Mouse (Mus musculus): ENCODE results near the gene Dpm3. TPM values are rescaled to one million over a fixed set of nuclear protein-coding genes. Genes with fewer than 3 reads are reported as not detected.

Gene Dpm3
- total and polyA plus RNA-seq, 3 experiments: 237 to 271 TPM; not detected in 1

- peaks cover 0 to 14% of the 10 kb centered on the region in 2 experiments; a peak in 2 of 4 replicates for H3K36me3 ChIP-seq (ENCODE audit: control insufficient read depth in 1 of 2, insufficient read depth in 2 of 2, low read length in 2 of 2)
- no peaks in the 10 kb centered on the region for H3K27me3 ChIP-seq (ENCODE audit: control insufficient read depth in 1 of 2, insufficient read depth in 2 of 2, low read length in 2 of 2)
- H3K4me3 ChIP-seq (ENCODE audit: control insufficient read depth in 1 of 2, insufficient read depth in 1 of 2, low read depth in 2 of 2, low read length in 2 of 2): no peak overlapping the region
- no peak overlapping the region for H3K9ac ChIP-seq (ENCODE audit: control insufficient read depth, low read depth, low read length, poor library complexity, severe bottlenecking)
- DNase-seq (ENCODE audit: low read depth, low spot score): no peak
- no peak overlapping the region for H3K27ac ChIP-seq (ENCODE audit: control insufficient read depth, low read depth, low read length)
- H3K4me1 ChIP-seq (ENCODE audit: control insufficient read depth in 1 of 2, insufficient read depth in 2 of 2, low read length in 2 of 2): peaks cover 7 to 26% of the 10 kb centered on the region in 2 experiments
- H3K9me3 ChIP-seq (replicated peaks; ENCODE audit: insufficient read depth, low read length): no peaks in the 10 kb centered on the region
- H3K79me2 ChIP-seq (ENCODE audit: control insufficient read depth, insufficient read depth, low read length, poor library complexity): no peaks in the 10 kb centered on the region
- TF ChIP-seq POLR2AphosphoS2 (IDR thresholded peaks at IDR 0.05; ENCODE audit: low read length) (no peak), TAL1 (IDR thresholded peaks at IDR 0.05; ENCODE audit: low read length) (no peak), ETS1 (IDR thresholded peaks at IDR 0.05; ENCODE audit: low read depth, low read length) (no peak), NELFE (IDR thresholded peaks at IDR 0.05; ENCODE audit: low read depth, low read length) (no peak), EP300 (IDR thresholded peaks at IDR 0.05; ENCODE audit: low read depth in 1 of 2, low read length in 2 of 2) (no peak), MXI1 (IDR thresholded peaks at IDR 0.05; ENCODE audit: low read depth, low read length) (no peak), SIN3A (IDR thresholded peaks at IDR 0.05; ENCODE audit: low read length) (no peak), RCOR1 (IDR thresholded peaks at IDR 0.05; ENCODE audit: low read depth, low read length) (no peak), TCF12 (IDR thresholded peaks at IDR 0.05; ENCODE audit: low read depth, low read length) (no peak), MEF2A (IDR thresholded peaks at IDR 0.05; ENCODE audit: extremely low read depth, insufficient replicate concordance, low read depth, low read length, poor library complexity, severe bottlenecking) (no peak), UBTF (IDR thresholded peaks at IDR 0.05; ENCODE audit: borderline replicate concordance, insufficient read depth, low read depth, low read length) (no peak), POLR2A (IDR thresholded peaks at IDR 0.05; ENCODE audit: control insufficient read depth in 1 of 2, insufficient read depth in 1 of 2, low read depth in 1 of 2, low read length in 2 of 2, poor library complexity in 1 of 2) (no peak), GABPA (IDR thresholded peaks at IDR 0.05; ENCODE audit: low read depth, low read length) (no peak), KAT2A (conservative IDR thresholded peaks at IDR 0.05; ENCODE audit: low read depth, low read length) (no peak), MYB (IDR thresholded peaks at IDR 0.05; ENCODE audit: low read depth, low read length) (no peak), ZKSCAN1 (IDR thresholded peaks at IDR 0.05; ENCODE audit: low read depth, low read length) (no peak), SMC3 (IDR thresholded peaks at IDR 0.05; ENCODE audit: low read depth, low read length) (no peak), ZC3H11A (IDR thresholded peaks at IDR 0.05; ENCODE audit: low read depth, low read length) (no peak), ELF1 (IDR thresholded peaks at IDR 0.05; ENCODE audit: low read depth, low read length) (no peak)
Measured at GRCm38 (mm10) chr3:89231345-89231744, 27.8 kb upstream of the Dpm3 start.

- Histone ChIP-seq H3K79me2 (ENCODE audit: control insufficient read depth, insufficient read depth, low read length, poor library complexity) (no peaks in the 10 kb centered on the region), H3K4me3 (ENCODE audit: control insufficient read depth in 1 of 2, insufficient read depth in 1 of 2, low read depth in 2 of 2, low read length in 2 of 2) (no peak overlapping the region), H3K4me1 (ENCODE audit: control insufficient read depth in 1 of 2, insufficient read depth in 2 of 2, low read length in 2 of 2) (peaks cover 7 to 26% of the 10 kb centered on the region in 2 experiments), H3K9me3 (replicated peaks; ENCODE audit: insufficient read depth, low read length) (no peaks in the 10 kb centered on the region), H3K27me3 (ENCODE audit: control insufficient read depth in 1 of 2, insufficient read depth in 2 of 2, low read length in 2 of 2) (no peaks in the 10 kb centered on the region), H3K36me3 (ENCODE audit: control insufficient read depth in 1 of 2, insufficient read depth in 2 of 2, low read length in 2 of 2) (peaks cover 0 to 14% of the 10 kb centered on the region in 2 experiments; a peak in 2 of 4 replicates), H3K27ac (ENCODE audit: control insufficient read depth, low read depth, low read length) (no peak overlapping the region), H3K9ac (ENCODE audit: control insufficient read depth, low read depth, low read length, poor library complexity, severe bottlenecking) (no peak overlapping the region)
- TF ChIP-seq MEF2A (IDR thresholded peaks at IDR 0.05; ENCODE audit: extremely low read depth, insufficient replicate concordance, low read depth, low read length, poor library complexity, severe bottlenecking) (no peak), ZMIZ1 (IDR thresholded peaks at IDR 0.05; ENCODE audit: low read depth, low read length) (no peak)
- DNase-seq (ENCODE audit: low read depth, low spot score): no peak
Measured at GRCm38 (mm10) chr3:89231772-89232275, 27.3 kb upstream of the Dpm3 start.

Measured in MEL (cell line).